Mouse (Mus musculus) neural tube, embryonic 12.5 days (tissue): ENCODE measurements around the gene Trak2. TPM values are rescaled to one million over a fixed set of nuclear protein-coding genes. Genes with fewer than 3 reads are reported as not detected.

ENCODE experiments used
- ATAC-seq: fragments of 200-750 bp; cut with Nextera tagmentation; 2 replicates; pipeline ENCODE4 v1.8.0; 2017; ENCODE audit warnings: low read depth, mild to moderate bottlenecking, moderate TSS enrichment, moderate library complexity; ENCODE audit not compliant: low FRiP score
- H3K27ac ChIP-seq: fragments of 300-500 bp; sonication (generic); 2 replicates; pipeline ENCODE4 v1.5.1; 2016
- H3K27me3 ChIP-seq: fragments of 300-500 bp; sonication (generic); replicated peaks from 2 replicates; pipeline ENCODE4 v1.6.1; 2016; ENCODE audit warnings: mild to moderate bottlenecking
- H3K36me3 ChIP-seq: fragments of 300-500 bp; sonication (generic); 2 replicates; pipeline ENCODE4 v1.6.1; 2016; ENCODE audit warnings: mild to moderate bottlenecking
- H3K4me1 ChIP-seq: fragments of 300-500 bp; sonication (generic); 2 replicates; pipeline ENCODE4 v1.6.1; 2016
- H3K4me2 ChIP-seq: fragments of 300-500 bp; sonication (generic); replicated peaks from 2 replicates; pipeline ENCODE4 v1.6.1; 2016; ENCODE audit warnings: mild to moderate bottlenecking
- H3K4me3 ChIP-seq: fragments of 300-500 bp; sonication (generic); 2 replicates; pipeline ENCODE4 v1.5.1; 2016
- H3K9ac ChIP-seq: fragments of 300-500 bp; sonication (generic); 2 replicates; pipeline ENCODE4 v1.6.1; 2016; ENCODE audit warnings: mild to moderate bottlenecking
- H3K9me3 ChIP-seq: fragments of 300-500 bp; sonication (generic); 2 replicates; pipeline ENCODE4 v1.6.1; 2016; ENCODE audit warnings: mild to moderate bottlenecking
- WGBS: fragments of 180-500 bp; shearing (Covaris S2); methylation state at CpG from one replicate; pipeline ENCODE4 v1.1.7; 2016; 5-methylcytosine and 5-hydroxymethylcytosine counted together
- polyA plus RNA-seq: library from polyadenylated mRNA; unstranded; fragments of >200 nt; fragmentation: Nextera tagmentation; extraction: Ambion mirVana; gene quantifications from 2 replicates; pipeline ENCODE4 v1.2.1, GENCODE M21; 2016

Trak2 gene
- polyA plus RNA-seq, 1 experiment from 2014 or later = 18.5 TPM

DNA sequence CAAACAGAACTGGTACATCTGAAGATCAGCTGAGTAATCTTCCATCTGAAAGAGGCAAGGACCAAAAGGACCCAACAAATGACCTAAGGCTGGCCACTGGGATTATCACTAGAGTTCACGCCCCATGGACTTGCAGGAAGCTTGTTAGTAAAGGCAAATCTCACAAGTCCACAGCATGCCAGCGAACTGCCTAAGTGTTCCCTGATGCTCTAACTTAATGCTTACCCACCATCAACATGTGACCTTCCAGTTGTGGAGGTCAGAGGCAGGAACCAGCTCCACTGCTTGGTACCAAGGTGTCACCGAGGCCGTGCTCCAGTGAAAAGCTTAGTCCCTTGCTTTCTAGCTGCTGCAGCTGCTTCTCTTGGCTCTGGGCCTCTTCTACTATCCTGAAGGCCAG is 21.4 kb downstream of the Trak2 start:
- Histone ChIP-seq H3K27ac (no peak overlapping the region), H3K4me2 (no peak overlapping the region), H3K36me3 (no peaks in the 10 kb centered on the region), H3K4me1 (no peaks in the 10 kb centered on the region), H3K27me3 (no peaks in the 10 kb centered on the region), H3K9ac (no peak overlapping the region), H3K9me3 (no peaks in the 10 kb centered on the region), H3K4me3 (no peak overlapping the region)
- WGBS = 91% methylated on average over 4 of the region's 4 CpGs
- ATAC-seq = no peak

DNA sequence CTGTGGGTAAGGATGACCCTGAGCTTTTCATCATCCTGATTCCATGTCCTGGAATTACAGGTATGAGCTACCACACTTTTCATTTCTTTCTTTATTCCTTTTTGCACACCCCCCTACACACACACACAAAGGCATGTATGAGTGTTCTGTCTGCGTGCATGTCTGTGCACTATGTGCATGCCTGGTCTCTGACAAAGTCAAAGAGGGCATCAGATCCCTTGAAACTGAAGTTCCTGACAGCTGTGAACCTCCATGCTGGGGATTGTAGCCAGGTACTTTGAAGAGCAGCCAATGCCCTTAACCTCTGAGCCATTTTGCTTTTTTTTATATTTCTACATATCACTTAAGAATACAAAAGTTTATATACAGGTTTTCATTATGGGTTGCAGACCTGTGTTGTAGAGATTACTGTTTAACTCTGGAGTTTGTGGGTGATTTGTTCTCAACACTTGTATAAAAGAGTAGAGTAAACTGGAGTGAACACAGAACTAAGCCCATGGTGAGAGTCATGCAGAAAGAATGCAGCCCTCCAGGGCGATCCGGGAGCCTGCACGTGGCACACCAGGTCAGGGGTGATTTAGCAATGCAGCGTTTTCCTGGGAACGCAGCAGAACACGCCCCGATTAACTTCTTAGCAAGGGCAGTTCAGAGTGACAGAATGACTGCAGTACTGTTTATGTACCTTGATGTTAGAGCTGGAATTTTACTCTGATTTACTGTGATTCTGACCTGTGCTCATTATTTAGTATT is 22.2 kb downstream of the Trak2 start:
- no peak for ATAC-seq
- 55% methylated on average over 8 of the region's 8 CpGs for WGBS
- H3K4me3 ChIP-seq = no peak overlapping the region
- H3K27ac ChIP-seq = no peak overlapping the region
- H3K4me1 ChIP-seq = no peaks in the 10 kb centered on the region
- no peaks in the 10 kb centered on the region for H3K27me3 ChIP-seq
- no peak overlapping the region for H3K9ac ChIP-seq
- peaks cover 3% of the 10 kb centered on the region for H3K36me3 ChIP-seq
- no peaks in the 10 kb centered on the region for H3K9me3 ChIP-seq
- H3K4me2 ChIP-seq = no peak overlapping the region

DNA sequence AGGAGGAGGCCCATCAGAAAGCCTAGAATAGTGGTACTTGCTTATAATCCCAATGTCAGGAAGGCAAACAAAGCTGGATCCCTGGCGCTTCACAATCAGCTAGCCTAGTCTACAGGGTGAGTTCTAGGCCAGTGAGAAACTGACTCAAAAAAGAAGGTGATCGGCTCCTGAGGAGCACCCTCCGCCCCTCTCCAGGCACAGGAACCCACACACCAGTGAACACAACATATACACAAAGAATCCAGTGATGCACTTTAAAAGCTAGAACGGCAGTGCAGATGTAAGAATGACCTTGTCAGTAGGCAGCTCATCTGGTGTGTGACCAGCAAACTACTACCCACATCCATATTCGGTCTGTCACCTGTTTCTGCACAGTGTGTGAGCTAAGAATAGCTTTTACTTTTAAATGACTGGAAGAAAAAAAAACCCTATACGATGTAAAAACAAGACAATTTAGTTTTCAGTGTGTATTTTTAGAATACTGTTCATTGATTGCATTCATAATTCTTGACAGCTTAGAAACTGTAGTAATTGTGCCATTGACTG is 23.6 kb downstream of the Trak2 start:
- no peak overlapping the region for H3K4me2 ChIP-seq
- 90% methylated on average over 6 of the region's 6 CpGs for WGBS
- no peak overlapping the region for H3K9ac ChIP-seq
- no peak for ATAC-seq
- no peaks in the 10 kb centered on the region for H3K27me3 ChIP-seq
- H3K27ac ChIP-seq = no peak overlapping the region
- H3K9me3 ChIP-seq = no peaks in the 10 kb centered on the region
- peaks cover 17% of the 10 kb centered on the region for H3K36me3 ChIP-seq
- H3K4me3 ChIP-seq = no peak overlapping the region
- no peaks in the 10 kb centered on the region for H3K4me1 ChIP-seq

DNA sequence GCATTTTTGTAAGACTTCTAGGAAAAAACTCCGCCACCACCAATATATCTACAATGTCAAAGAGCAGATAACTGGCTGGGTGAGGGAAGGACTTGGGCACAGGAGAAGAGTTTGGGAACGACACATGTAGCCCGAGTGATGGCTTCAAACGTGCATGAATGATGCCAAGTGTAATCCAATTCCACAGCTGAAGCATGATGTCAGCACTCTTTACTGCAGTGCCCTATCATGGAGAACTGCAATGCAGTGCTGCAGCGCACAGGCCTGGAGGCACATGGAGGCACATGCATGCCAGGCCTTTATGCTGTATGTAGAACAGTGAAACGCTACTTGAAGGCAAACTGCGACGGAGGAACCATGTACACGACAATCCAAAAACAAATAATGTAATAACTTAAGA is 26.5 kb downstream of the Trak2 start:
- Histone ChIP-seq H3K27me3 (no peaks in the 10 kb centered on the region), H3K36me3 (peaks cover 19% of the 10 kb centered on the region), H3K4me1 (no peaks in the 10 kb centered on the region), H3K4me2 (no peak overlapping the region), H3K9ac (no peak overlapping the region), H3K9me3 (no peaks in the 10 kb centered on the region), H3K4me3 (no peak overlapping the region), H3K27ac (no peak overlapping the region)
- no peak for ATAC-seq
- WGBS = 93% methylated on average over 9 of the region's 9 CpGs

DNA sequence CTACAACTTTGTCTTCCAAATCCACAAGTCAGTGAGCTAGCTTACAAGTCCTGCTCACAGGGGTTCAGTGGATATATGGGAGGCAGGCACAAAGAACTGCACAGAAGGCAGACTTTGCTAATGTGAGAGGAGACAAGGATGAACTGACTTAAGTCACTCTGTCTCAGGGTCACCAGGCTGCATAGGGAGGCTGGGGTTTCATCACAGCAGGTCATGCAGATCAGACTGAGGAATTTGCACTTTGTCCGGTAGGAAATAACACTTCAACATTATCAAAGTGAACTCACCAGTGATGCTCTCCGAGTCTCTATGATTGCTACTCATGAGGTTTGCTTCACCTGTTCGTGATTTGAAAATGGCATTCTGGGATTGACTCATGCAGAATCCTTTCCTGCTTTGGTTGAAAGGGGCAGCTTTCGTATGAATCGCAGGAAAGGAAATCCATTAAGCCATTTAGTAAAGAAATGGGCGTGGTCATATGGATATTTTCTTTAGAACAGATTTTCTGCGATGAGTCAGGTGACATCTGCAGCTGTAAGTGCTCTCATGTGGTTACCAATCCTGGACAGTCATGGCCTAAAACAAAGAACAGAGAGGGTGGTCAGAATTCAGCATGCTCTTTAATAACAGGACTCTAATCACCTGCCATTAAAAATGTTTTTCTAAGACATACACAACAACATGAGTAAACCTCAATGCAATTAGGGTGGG is 27.1 kb downstream of the Trak2 start:
- peaks cover 19% of the 10 kb centered on the region for H3K36me3 ChIP-seq
- H3K27ac ChIP-seq = no peak overlapping the region
- no peaks in the 10 kb centered on the region for H3K9me3 ChIP-seq
- H3K4me2 ChIP-seq = no peak overlapping the region
- no peak for ATAC-seq
- H3K4me1 ChIP-seq = no peaks in the 10 kb centered on the region
- no peak overlapping the region for H3K4me3 ChIP-seq
- WGBS = 96% methylated on average over 7 of the region's 7 CpGs
- H3K9ac ChIP-seq = no peak overlapping the region
- H3K27me3 ChIP-seq = no peaks in the 10 kb centered on the region

DNA sequence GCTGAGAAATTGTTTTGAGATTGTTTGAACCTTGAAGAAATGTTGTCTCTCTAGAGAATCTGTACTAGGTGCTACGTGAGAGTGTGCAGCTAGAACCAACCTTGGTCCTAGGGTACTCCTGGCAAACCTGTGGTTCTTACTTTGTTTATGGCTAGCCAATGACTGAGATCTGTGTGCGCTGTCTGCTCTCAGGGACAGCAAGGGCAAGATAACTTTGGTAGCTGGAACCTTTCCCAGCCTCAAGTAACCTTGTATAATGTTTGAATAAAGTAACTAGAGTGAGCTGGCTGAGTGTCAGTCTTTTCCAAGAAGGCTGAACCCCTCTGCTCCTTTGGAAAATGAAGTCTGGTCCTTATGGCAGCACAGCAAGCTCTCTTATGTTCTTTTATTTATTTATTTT is 27.7 kb downstream of the Trak2 start:
- ATAC-seq = no peak
- Histone ChIP-seq H3K4me1 (no peaks in the 10 kb centered on the region), H3K9me3 (no peaks in the 10 kb centered on the region), H3K36me3 (peaks cover 19% of the 10 kb centered on the region), H3K27me3 (no peaks in the 10 kb centered on the region), H3K9ac (no peak overlapping the region), H3K4me2 (no peak overlapping the region), H3K4me3 (no peak overlapping the region), H3K27ac (no peak overlapping the region)
- 97% methylated on average over 2 of the region's 2 CpGs for WGBS

DNA sequence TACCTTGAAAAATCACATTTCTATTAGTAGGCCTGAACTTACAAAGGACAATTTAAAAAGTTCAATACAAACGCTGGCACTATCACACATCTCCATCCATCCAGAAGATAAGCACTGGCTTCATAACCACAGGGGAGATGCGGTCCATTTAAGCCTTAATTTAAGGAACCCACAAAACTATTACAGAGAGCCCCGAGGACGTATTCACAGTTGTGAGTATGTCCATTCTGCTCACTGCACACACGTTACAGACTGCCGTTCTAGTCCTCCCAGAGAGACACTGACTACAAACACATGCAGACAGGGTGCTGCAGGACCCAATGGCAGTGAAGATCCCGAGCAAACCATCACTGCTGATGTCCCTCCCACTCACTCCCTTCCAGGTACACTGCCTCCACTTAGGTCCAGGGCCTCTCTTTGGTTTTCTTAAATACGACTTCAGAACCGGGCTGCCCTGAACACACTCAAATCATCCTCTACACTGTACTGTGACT is 35.6 kb downstream of the Trak2 start:
- Histone ChIP-seq H3K9me3 (0 out of 2 replicates have a peak, but pooled peaks cover 4% of the 10 kb centered on the region), H3K27ac (no peak overlapping the region), H3K4me1 (no peaks in the 10 kb centered on the region), H3K4me3 (no peak overlapping the region), H3K36me3 (peaks cover 12% of the 10 kb centered on the region), H3K27me3 (no peaks in the 10 kb centered on the region), H3K9ac (no peak overlapping the region), H3K4me2 (no peak overlapping the region)
- ATAC-seq = no peak
- WGBS = 88% methylated on average over 9 of the region's 9 CpGs

DNA sequence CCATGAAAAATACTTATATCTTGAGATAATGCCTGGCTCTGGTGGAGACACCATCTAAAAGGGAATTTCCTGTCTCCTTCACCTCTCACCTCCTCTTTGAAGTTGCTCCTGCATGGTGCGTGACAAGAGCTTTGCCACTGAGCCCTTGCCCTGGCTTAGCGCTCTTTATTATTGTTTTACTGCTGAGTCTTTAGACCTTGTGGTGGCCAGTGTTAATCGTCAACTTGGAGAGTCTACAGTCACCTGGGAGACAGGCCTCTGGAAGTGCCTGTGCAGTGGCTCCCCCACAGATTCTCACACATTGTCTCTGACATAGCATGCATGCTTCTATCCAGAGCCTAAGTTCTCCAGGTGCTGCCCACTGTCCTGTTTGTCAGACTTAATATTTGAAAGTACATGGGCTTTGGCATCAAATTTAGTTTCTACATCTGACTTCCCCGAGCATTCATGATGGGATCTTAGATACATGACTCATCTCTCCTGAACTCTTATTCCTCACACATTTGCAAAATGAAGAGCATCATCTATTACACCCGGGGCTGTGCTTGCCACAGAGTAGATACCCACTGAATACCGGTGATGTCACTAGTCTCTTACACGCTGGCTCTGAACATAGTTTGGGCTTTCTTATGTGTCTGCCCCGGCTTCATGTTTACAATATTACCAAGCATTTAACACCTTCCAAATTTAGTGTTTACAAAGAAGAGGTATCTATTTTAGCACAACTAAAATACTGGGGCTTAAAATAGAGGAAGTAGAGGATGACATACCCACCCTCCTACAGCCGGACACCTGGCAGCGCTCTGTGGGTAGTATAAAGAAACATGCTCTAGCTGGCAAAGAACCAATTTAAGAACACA is 36.3 kb downstream of the Trak2 start:
- Histone ChIP-seq H3K4me1 (no peaks in the 10 kb centered on the region), H3K9me3 (0 out of 2 replicates have a peak, but pooled peaks cover 4% of the 10 kb centered on the region), H3K36me3 (peaks cover 12% of the 10 kb centered on the region), H3K27me3 (no peaks in the 10 kb centered on the region), H3K9ac (no peak overlapping the region), H3K27ac (no peak overlapping the region), H3K4me2 (no peak overlapping the region), H3K4me3 (no peak overlapping the region)
- WGBS = 93% methylated on average over 10 of the region's 10 CpGs
- no peak for ATAC-seq

DNA sequence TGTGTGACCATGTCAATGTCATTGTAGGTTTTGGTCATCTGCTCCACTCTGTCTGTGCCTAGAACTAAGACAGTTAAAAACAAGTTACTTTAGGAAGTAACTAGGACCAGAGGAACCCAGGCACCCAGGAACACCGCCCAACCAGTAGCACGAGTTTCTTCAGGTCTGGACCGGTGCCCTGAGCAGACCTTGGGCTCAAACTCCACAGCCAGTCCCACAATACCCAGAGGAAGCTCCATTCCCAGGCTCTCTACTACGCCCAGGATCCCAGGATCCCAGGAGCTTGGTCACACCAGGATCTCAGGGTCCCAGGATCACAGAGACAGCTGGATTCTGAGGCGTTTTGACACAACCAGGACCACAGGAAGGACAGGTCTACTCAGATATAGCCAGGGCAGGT is 46.6 kb downstream of the Trak2 start:
- H3K27me3 ChIP-seq = no peaks in the 10 kb centered on the region
- 96% methylated on average over 5 of the region's 5 CpGs for WGBS

DNA sequence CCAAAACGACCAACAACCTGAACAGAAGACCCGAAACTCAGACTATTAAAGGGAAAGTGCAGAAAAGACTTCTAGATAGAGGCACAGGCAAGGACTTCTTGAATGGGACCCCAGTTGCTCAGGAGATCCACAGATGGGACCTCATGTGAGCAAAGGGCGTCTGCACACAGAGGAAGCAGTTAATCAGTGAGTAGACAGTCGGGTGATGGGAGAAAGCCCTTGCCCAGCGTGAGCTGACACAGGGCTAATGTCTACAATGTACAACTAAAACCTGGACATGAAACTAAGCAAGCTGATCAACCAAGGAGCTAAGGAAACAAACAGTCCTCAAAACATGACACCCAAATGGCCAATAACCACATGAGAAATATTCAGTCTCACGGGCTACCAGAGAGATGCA is 55.7 kb downstream of the Trak2 start:
- H3K27ac ChIP-seq = no peak overlapping the region
- peaks cover 64% of the 10 kb centered on the region for H3K36me3 ChIP-seq
- H3K27me3 ChIP-seq = no peaks in the 10 kb centered on the region
- H3K4me2 ChIP-seq = no peak overlapping the region
- no peak overlapping the region for H3K4me3 ChIP-seq
- H3K9me3 ChIP-seq = no peaks in the 10 kb centered on the region
- no peak overlapping the region for H3K9ac ChIP-seq
- WGBS = 80% methylated on average over 6 of the region's 6 CpGs
- ATAC-seq = no peak
- H3K4me1 ChIP-seq = no peaks in the 10 kb centered on the region

More for the DNA sequence above, 46.6 kb downstream of the Trak2 start:
- H3K36me3 ChIP-seq = peaks cover 21% of the 10 kb centered on the region
- no peak overlapping the region for H3K4me3 ChIP-seq
- H3K4me1 ChIP-seq = no peaks in the 10 kb centered on the region
- H3K9ac ChIP-seq = no peak overlapping the region
- no peak overlapping the region for H3K4me2 ChIP-seq
- no peak for ATAC-seq
- no peaks in the 10 kb centered on the region for H3K9me3 ChIP-seq
- no peak overlapping the region for H3K27ac ChIP-seq

DNA sequence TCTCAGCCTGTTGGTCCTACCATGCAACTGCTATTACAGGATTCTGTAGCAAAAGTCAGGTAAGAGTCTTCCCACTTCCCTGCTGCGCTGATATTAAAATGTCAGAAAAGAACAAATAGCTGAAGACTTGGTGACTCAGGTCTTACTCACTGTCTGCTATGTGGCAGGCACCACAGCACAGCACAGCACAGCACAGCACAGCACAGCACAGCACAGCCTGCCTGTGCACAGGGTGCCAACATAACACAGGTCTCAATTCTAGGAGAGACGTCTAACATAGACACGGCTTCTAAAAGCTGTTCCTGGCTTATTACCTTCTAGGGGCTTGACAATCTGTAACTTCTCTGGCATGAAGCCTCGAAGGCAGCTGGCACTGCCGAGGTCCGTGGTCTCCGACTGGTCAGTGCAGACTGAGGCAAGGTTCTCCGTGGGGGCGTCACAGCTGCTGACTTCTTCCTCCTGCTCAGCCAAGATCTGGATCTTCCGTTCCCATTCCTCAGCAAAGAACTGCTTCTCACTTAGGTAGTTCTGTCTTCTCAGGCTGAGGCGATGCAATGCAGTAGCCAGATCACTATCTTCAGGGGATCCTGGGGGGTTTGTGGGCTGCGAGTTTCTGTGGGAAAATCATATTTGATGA is 63.5 kb downstream of the Trak2 start:
- Histone ChIP-seq H3K36me3 (peaks cover 72% of the 10 kb centered on the region), H3K27ac (no peak overlapping the region), H3K4me3 (no peak overlapping the region), H3K27me3 (no peaks in the 10 kb centered on the region), H3K4me1 (no peaks in the 10 kb centered on the region), H3K9me3 (no peaks in the 10 kb centered on the region), H3K4me2 (no peak overlapping the region), H3K9ac (no peak overlapping the region)
- 95% methylated on average over 12 of the region's 12 CpGs for WGBS
- no peak for ATAC-seq
